Mouse (Mus musculus): ENCODE measurements at regions not wholly inside any gene's neighbourhood (a gene's known extent, or its start where the extent isn't known, plus 50 kb on each side); places are given as distances from the start of the nearest gene placed in this dataset.

- DNase-seq (ENCODE audit: extremely low read depth, low read depth, low spot score): no peak
- 64% methylated on average over 15 of the region's 15 CpGs for WGBS
- H3K4me3 ChIP-seq (ENCODE audit: insufficient read depth, low read depth, low read length): no peak overlapping the region
- TF ChIP-seq POLR2A (IDR thresholded peaks at IDR 0.05; ENCODE audit: extremely low read depth, insufficient read depth, low read length) (no peak), CTCF (IDR thresholded peaks at IDR 0.05; ENCODE audit: low read depth, low read length) (no peak)
- no peaks in the 10 kb centered on the region for H3K27me3 ChIP-seq (ENCODE audit: control insufficient read depth, insufficient read depth, low read length)
- no peaks in the 10 kb centered on the region for H3K36me3 ChIP-seq (ENCODE audit: control insufficient read depth, insufficient read depth, low read length)
- no peaks in the 10 kb centered on the region for H3K4me1 ChIP-seq (ENCODE audit: control insufficient read depth, insufficient read depth, low read length)
- no peak overlapping the region for H3K9ac ChIP-seq (ENCODE audit: low read depth, low read length)
- H3K79me2 ChIP-seq (ENCODE audit: control insufficient read depth, insufficient read depth, low read length): no peaks in the 10 kb centered on the region
- H3K27ac ChIP-seq (replicated peaks; ENCODE audit: insufficient read depth, low read depth, low read length): no peak overlapping the region
Measured at GRCm38 (mm10) chr6:134332718-134333432, 63.2 kb upstream of the Bcl2l14 start.

- no peak for DNase-seq (ENCODE audit: extremely low read depth, low read depth, low spot score)
Measured at GRCm38 (mm10) chr6:134335711-134336110, 60.4 kb upstream of the Bcl2l14 start.

GRCm38 (mm10) chr6:134342796-134343605, 53.1 kb upstream of the Bcl2l14 start:
- no peak overlapping the region for H3K4me3 ChIP-seq (ENCODE audit: insufficient read depth, low read depth, low read length)
- WGBS: 89% methylated on average over 9 of the region's 9 CpGs
- TF ChIP-seq POLR2A (IDR thresholded peaks at IDR 0.05; ENCODE audit: extremely low read depth, insufficient read depth, low read length) (no peak), CTCF (IDR thresholded peaks at IDR 0.05; ENCODE audit: low read depth, low read length) (no peak)
- no peak overlapping the region for H3K27ac ChIP-seq (replicated peaks; ENCODE audit: insufficient read depth, low read depth, low read length)
- H3K9ac ChIP-seq (ENCODE audit: low read depth, low read length): no peak overlapping the region
- no peaks in the 10 kb centered on the region for H3K27me3 ChIP-seq (ENCODE audit: control insufficient read depth, insufficient read depth, low read length)
- no peak for DNase-seq (ENCODE audit: extremely low read depth, low read depth, low spot score)
- no peaks in the 10 kb centered on the region for H3K79me2 ChIP-seq (ENCODE audit: control insufficient read depth, insufficient read depth, low read length)
- H3K4me1 ChIP-seq (ENCODE audit: control insufficient read depth, insufficient read depth, low read length): no peaks in the 10 kb centered on the region
- H3K36me3 ChIP-seq (ENCODE audit: control insufficient read depth, insufficient read depth, low read length): no peaks in the 10 kb centered on the region

More at GRCm38 (mm10) chr6:134335711-134336110, 60.4 kb upstream of the Bcl2l14 start:
- no peak overlapping the region for H3K4me3 ChIP-seq (ENCODE audit: insufficient read depth, low read depth, low read length)
- no peaks in the 10 kb centered on the region for H3K27me3 ChIP-seq (ENCODE audit: control insufficient read depth, insufficient read depth, low read length)
- no peaks in the 10 kb centered on the region for H3K79me2 ChIP-seq (ENCODE audit: control insufficient read depth, insufficient read depth, low read length)
- no peak overlapping the region for H3K9ac ChIP-seq (ENCODE audit: low read depth, low read length)
- no peaks in the 10 kb centered on the region for H3K4me1 ChIP-seq (ENCODE audit: control insufficient read depth, insufficient read depth, low read length)
- H3K27ac ChIP-seq (replicated peaks; ENCODE audit: insufficient read depth, low read depth, low read length): no peak overlapping the region
- 83% methylated on average over 4 of the region's 4 CpGs for WGBS
- no peaks in the 10 kb centered on the region for H3K36me3 ChIP-seq (ENCODE audit: control insufficient read depth, insufficient read depth, low read length)
- TF ChIP-seq POLR2A (IDR thresholded peaks at IDR 0.05; ENCODE audit: extremely low read depth, insufficient read depth, low read length): no peak
- TF ChIP-seq CTCF (IDR thresholded peaks at IDR 0.05; ENCODE audit: low read depth, low read length): no peak

GRCm38 (mm10) chr6:134343606-134343901, 52.6 kb upstream of the Bcl2l14 start:
- Histone ChIP-seq H3K27ac (replicated peaks; ENCODE audit: insufficient read depth, low read depth, low read length) (no peak overlapping the region), H3K27me3 (ENCODE audit: control insufficient read depth, insufficient read depth, low read length) (no peaks in the 10 kb centered on the region), H3K4me3 (ENCODE audit: insufficient read depth, low read depth, low read length) (no peak overlapping the region), H3K79me2 (ENCODE audit: control insufficient read depth, insufficient read depth, low read length) (no peaks in the 10 kb centered on the region), H3K4me1 (ENCODE audit: control insufficient read depth, insufficient read depth, low read length) (no peaks in the 10 kb centered on the region), H3K9ac (ENCODE audit: low read depth, low read length) (no peak overlapping the region), H3K36me3 (ENCODE audit: control insufficient read depth, insufficient read depth, low read length) (no peaks in the 10 kb centered on the region)
- DNase-seq (ENCODE audit: extremely low read depth, low read depth, low spot score): no peak
- WGBS: 91% methylated on average over 4 of the region's 4 CpGs
- TF ChIP-seq CTCF (IDR thresholded peaks at IDR 0.05; ENCODE audit: low read depth, low read length): no peak
- no peak for TF ChIP-seq POLR2A (IDR thresholded peaks at IDR 0.05; ENCODE audit: extremely low read depth, insufficient read depth, low read length)

Measured in liver, adult 2 months (tissue).